Comparison of ENCODE assay signal across 8 mouse cellular contexts in the genomic region with DNA sequence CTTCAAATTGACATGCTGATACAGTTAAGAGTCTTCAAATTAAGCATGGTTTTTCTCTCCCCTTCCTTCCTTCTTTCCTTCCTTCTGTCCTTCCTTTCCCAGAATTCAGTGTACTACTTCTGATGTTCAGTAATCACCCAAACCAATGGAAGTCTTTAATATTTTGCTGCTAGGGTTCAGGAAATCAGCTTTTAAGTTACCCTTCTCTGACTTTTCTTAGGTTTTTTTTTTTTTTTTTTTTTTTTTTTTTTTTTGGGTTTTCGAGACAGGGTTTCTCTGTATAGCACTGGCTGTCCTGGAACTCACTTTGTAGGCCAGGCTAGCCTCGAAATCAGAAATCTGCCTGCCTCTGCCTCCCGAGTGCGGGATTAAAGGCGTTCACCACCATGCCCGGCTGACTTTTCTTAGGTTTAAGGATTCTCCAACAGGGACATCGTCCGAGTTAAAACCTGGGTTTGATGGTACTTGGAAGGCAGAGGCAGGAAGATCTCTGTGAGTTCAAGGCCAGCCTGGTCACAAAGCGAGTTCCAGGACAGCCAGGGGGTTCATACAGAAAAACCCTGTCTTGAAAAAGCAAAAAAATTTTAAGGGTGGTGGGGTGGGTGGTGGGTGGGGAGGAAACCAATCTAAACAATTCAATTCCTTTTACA. TPM values are rescaled to one million over a fixed set of nuclear protein-coding genes. Genes with fewer than 3 reads are reported as not detected.
DNase-seq lines count a peak whose midpoint lies in the region; ATAC-seq and TF ChIP-seq lines count a peak whose summit lies in the region.

No protein-coding gene starts in this region.

- no peaks in the 10 kb centered on the region for H3K9me3 ChIP-seq in kidney, postnatal 0 days (replicated peaks; ENCODE audit: low read length)
- no peaks in the 10 kb centered on the region for H3K9me3 ChIP-seq in embryonic facial prominence, embryonic 12.5 days
- 0 out of 2 replicates have a peak, but pooled peaks cover 2% of the 10 kb centered on the region for H3K9me3 ChIP-seq in hindbrain, embryonic 12.5 days (replicated peaks)
- peaks cover 2% of the 10 kb centered on the region; the same call in 1 of the 2 replicates for H3K9me3 ChIP-seq in midbrain, embryonic 15.5 days

- H3K9ac ChIP-seq in kidney, postnatal 0 days (ENCODE audit: low read depth, low read length): no peak overlapping the region
- no peak overlapping the region for H3K9ac ChIP-seq in embryonic facial prominence, embryonic 12.5 days
- no peak overlapping the region for H3K9ac ChIP-seq in hindbrain, embryonic 12.5 days
- no peak overlapping the region for H3K9ac ChIP-seq in midbrain, embryonic 15.5 days

- H3K4me3 ChIP-seq in kidney, postnatal 0 days (replicated peaks; ENCODE audit: low read depth, low read length): 0 out of 2 replicates have a peak overlapping the region, but pooled peaks have one; percentile 79
- H3K4me3 ChIP-seq in embryonic facial prominence, embryonic 12.5 days: 0 out of 2 replicates have a peak overlapping the region, but pooled peaks have one; percentile 90
- H3K4me3 ChIP-seq in hindbrain, embryonic 12.5 days: peak overlapping the region; percentile 61; the same call in 1 of the 2 replicates
- peak overlapping the region; percentile 90; the same call in 1 of the 2 replicates for H3K4me3 ChIP-seq in midbrain, embryonic 15.5 days

- H3K4me2 ChIP-seq in kidney, postnatal 0 days (ENCODE audit: low read length): peak overlapping the region; percentile 9; the same call in 1 of the 2 replicates
- peak overlapping the region; percentile 32 for H3K4me2 ChIP-seq in embryonic facial prominence, embryonic 12.5 days (replicated peaks)
- H3K4me2 ChIP-seq in hindbrain, embryonic 12.5 days (replicated peaks): peak overlapping the region; percentile 92
- peak overlapping the region; percentile 40 for H3K4me2 ChIP-seq in midbrain, embryonic 15.5 days

- H3K4me1 ChIP-seq in kidney, postnatal 0 days (replicated peaks; ENCODE audit: insufficient read depth, low read length): peaks cover 9% of the 10 kb centered on the region
- peaks cover 18% of the 10 kb centered on the region for H3K4me1 ChIP-seq in embryonic facial prominence, embryonic 12.5 days
- peaks cover 19% of the 10 kb centered on the region for H3K4me1 ChIP-seq in hindbrain, embryonic 12.5 days
- H3K4me1 ChIP-seq in midbrain, embryonic 15.5 days: peaks cover 28% of the 10 kb centered on the region

- ATAC-seq in kidney, postnatal 0 days (replicated peaks; ENCODE audit: low FRiP score, low read depth): no peak
- ATAC-seq in embryonic facial prominence, embryonic 12.5 days (ENCODE audit: insufficient number of reproducible peaks, insufficient read depth, low FRiP score, low TSS enrichment): no peak
- ATAC-seq in hindbrain, embryonic 12.5 days (ENCODE audit: low FRiP score): no peak
- no peak for ATAC-seq in midbrain, embryonic 15.5 days (replicated peaks)

- H3K27ac ChIP-seq in kidney, postnatal 0 days: no peak overlapping the region
- H3K27ac ChIP-seq in embryonic facial prominence, embryonic 12.5 days: no peak overlapping the region
- no peak overlapping the region for H3K27ac ChIP-seq in hindbrain, embryonic 12.5 days
- no peak overlapping the region for H3K27ac ChIP-seq in midbrain, embryonic 15.5 days

- no peaks in the 10 kb centered on the region for H3K27me3 ChIP-seq in kidney, postnatal 0 days (ENCODE audit: insufficient read depth, low read length)
- H3K27me3 ChIP-seq in embryonic facial prominence, embryonic 12.5 days: no peaks in the 10 kb centered on the region
- H3K27me3 ChIP-seq in hindbrain, embryonic 12.5 days: no peaks in the 10 kb centered on the region
- H3K27me3 ChIP-seq in midbrain, embryonic 15.5 days (replicated peaks): no peaks in the 10 kb centered on the region

- WGBS in kidney, postnatal 0 days: 94% methylated on average over 8 of the region's 9 CpGs
- 92% methylated on average over 9 of the region's 9 CpGs for WGBS in embryonic facial prominence, embryonic 12.5 days
- 93% methylated on average over 9 of the region's 9 CpGs for WGBS in hindbrain, embryonic 12.5 days
- 91% methylated on average over 9 of the region's 9 CpGs for WGBS in midbrain, embryonic 15.5 days

- no peaks in the 10 kb centered on the region for H3K36me3 ChIP-seq in kidney, postnatal 0 days (ENCODE audit: insufficient read depth, low read length)
- H3K36me3 ChIP-seq in embryonic facial prominence, embryonic 12.5 days: no peaks in the 10 kb centered on the region
- H3K36me3 ChIP-seq in hindbrain, embryonic 12.5 days: no peaks in the 10 kb centered on the region
- H3K36me3 ChIP-seq in midbrain, embryonic 15.5 days (replicated peaks): no peaks in the 10 kb centered on the region

- no peak for DNase-seq in kidney, postnatal 0 days (ENCODE audit: low spot score)
- no peak for DNase-seq in kidney, adult 9 months
- no peak for DNase-seq in right cerebral cortex, adult 2 months (ENCODE audit: low spot score in 2 of 2)
- no peak for DNase-seq in yolk sac, embryonic 10.5 days (ENCODE audit: low spot score)
- DNase-seq in layer of hippocampus, adult 9-10 months (ENCODE audit: low spot score): no peak

- TF ChIP-seq CTCF in kidney, postnatal 0 days (IDR thresholded peaks at IDR 0.05; ENCODE audit: low read depth): no peak

RNA-seq across cellular contexts. Expression of gene Ylpm1, which starts 0.9 kb away (rescaled TPM):
- 19.5 and 19.7 TPM in 2 replicates for polyA plus RNA-seq in kidney, postnatal 0 days (2015; fragmentation: Nextera tagmentation; extraction: Ambion mirVana)
- polyA plus RNA-seq in embryonic facial prominence, embryonic 12.5 days (2016; fragmentation: Nextera tagmentation; extraction: Ambion mirVana): 37.0 and 39.6 TPM in 2 replicates
- 38.5 and 40.3 TPM in 2 replicates for polyA plus RNA-seq in hindbrain, embryonic 12.5 days (2016; fragmentation: Nextera tagmentation; extraction: Ambion mirVana)
- 34.8 and 37.0 TPM in 2 replicates for polyA plus RNA-seq in midbrain, embryonic 15.5 days (2015; fragmentation: Nextera tagmentation; extraction: Ambion mirVana)

RNA-seq across cellular contexts. Expression of gene Arel1, which starts 24.5 kb away (rescaled TPM):
- polyA plus RNA-seq in kidney, postnatal 0 days (2015; fragmentation: Nextera tagmentation; extraction: Ambion mirVana): 8.8 and 9.8 TPM in 2 replicates
- 20.3 and 21.8 TPM in 2 replicates for polyA plus RNA-seq in embryonic facial prominence, embryonic 12.5 days (2016; fragmentation: Nextera tagmentation; extraction: Ambion mirVana)
- 31.3 and 33.0 TPM in 2 replicates for polyA plus RNA-seq in hindbrain, embryonic 12.5 days (2016; fragmentation: Nextera tagmentation; extraction: Ambion mirVana)
- 34.5 and 36.6 TPM in 2 replicates for polyA plus RNA-seq in midbrain, embryonic 15.5 days (2015; fragmentation: Nextera tagmentation; extraction: Ambion mirVana)

RNA-seq across cellular contexts. Expression of gene Fcf1, which starts 24.5 kb away (rescaled TPM):
- 137 and 143 TPM in 2 replicates for polyA plus RNA-seq in kidney, postnatal 0 days (2015; fragmentation: Nextera tagmentation; extraction: Ambion mirVana)
- polyA plus RNA-seq in embryonic facial prominence, embryonic 12.5 days (2016; fragmentation: Nextera tagmentation; extraction: Ambion mirVana): 142 and 152 TPM in 2 replicates
- 112 and 120 TPM in 2 replicates for polyA plus RNA-seq in hindbrain, embryonic 12.5 days (2016; fragmentation: Nextera tagmentation; extraction: Ambion mirVana)
- 79.5 and 81.8 TPM in 2 replicates for polyA plus RNA-seq in midbrain, embryonic 15.5 days (2015; fragmentation: Nextera tagmentation; extraction: Ambion mirVana)

Comparison
In these comparisons a context has a peak if more than half of its experiments do, and no peak if none do; other contexts are left out.
1. H3K4me2 ChIP-seq: peak in every context shown above with its lines; median percentile 92 in hindbrain, embryonic 12.5 days; 40 in midbrain, embryonic 15.5 days; 32 in embryonic facial prominence, embryonic 12.5 days; 9 in kidney, postnatal 0 days.